Mouse (Mus musculus) effector memory CD4-positive, alpha-beta T cell, adult 5 months (primary cell): ENCODE data around the gene Ndufv2. TPM values are rescaled to one million over a fixed set of nuclear protein-coding genes. Genes with fewer than 3 reads are reported as not detected.

Experiments used
- polyA plus RNA-seq: library from polyadenylated mRNA; unstranded; fragments of 100-300 nt; shearing (Covaris generic); gene quantifications from one replicate; pipeline ENCODE4 v1.2.1, GENCODE M21; 2017

The Ndufv2 gene
- polyA plus RNA-seq, result 122 TPM

DNA sequence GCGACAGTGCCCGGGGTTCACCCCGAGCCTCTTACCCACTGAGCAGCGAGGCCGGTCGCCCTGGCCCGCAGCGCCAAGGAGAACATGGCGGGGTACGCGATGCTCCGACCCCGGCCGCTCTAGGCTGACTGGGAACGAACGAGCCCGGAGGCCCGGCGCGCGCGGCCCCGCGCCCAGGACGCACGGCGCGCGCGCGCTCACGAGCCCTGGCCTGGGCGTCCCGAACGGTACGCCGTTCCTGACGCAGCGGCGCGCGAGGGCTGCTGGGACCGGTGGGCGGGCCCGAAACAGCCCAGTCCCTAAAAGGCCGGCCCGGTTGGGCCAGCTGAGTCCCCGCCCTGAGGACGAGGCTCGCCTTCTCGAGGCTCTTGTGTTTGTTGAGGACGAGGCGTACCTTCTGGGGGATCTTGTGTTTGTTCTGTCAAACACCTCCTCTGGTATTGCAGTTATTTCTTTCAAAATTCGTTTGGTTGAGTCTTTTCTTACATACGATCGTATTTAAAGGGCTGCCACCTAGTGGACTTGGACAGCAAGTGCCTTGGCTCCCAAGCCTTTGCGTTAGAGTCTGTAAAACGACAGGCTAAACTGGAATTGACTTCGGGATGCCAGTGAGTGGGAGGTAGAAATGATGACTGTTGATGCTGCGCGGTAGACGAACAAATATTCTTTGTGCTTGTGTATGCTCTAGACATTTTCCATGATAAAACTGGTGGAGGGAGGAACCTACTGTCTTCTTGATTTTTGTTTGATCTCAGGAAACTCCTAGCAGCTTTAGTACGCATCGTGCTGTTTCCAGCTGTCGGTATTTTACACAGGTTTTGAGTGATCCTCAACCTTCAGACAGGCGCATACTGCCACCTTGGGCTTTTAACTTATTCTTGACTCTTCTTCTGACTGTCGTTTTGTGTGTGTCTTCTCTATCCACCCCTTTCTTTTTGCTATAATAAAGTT lies at the start of gene Ndufv2:
Gene Ndufv2 (minus strand): TSS at position 180 of the 951 bp plus-strand sequence.

DNA sequence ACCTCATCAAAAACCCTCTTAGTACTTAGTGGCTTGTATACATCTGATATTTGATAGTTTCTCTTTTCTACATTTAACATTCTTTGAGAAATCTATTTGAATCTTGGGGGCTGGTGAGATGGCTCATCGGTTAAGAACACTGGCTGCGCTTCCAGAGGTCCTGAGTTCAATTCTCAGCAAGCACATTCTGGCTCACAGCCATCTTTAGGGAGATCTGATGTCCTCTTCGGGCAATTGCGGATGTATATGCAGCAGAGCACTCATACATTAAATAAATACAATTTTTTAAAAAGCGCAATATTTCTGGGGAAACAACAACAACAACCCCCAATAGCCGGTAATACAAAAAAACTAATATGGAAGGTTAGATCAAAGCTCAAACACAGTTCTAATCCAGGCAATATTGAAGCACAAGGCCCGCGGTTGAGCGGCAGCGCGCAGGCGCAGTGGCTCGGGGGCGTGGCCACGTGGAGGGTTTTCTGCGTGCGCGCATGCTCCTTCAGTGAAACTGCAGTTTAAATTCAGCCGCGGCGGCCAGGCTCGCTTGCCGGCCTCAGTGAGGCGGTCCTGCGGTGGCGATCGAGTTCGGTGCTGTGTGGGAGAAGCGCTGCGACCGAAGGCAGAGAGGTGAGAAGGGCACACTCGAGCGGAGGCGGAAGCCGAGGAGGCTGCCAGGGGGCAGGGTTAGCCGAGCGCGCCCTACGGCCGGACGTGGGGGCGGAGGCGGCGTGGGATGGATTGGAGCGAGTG lies 21.9 kb upstream of the Ndufv2 start, which contains the start of gene Ddx11:
Gene Ddx11 (plus strand): TSS at position 455 of the 750 bp plus-strand sequence.

GRCm38 (mm10) chr17:66111402-66111959 lies 10.1 kb upstream of the Ndufv2 start, which contains the start of gene Washc1:
TSS of gene Washc1 (plus strand) at chr17:66111545.

DNA sequence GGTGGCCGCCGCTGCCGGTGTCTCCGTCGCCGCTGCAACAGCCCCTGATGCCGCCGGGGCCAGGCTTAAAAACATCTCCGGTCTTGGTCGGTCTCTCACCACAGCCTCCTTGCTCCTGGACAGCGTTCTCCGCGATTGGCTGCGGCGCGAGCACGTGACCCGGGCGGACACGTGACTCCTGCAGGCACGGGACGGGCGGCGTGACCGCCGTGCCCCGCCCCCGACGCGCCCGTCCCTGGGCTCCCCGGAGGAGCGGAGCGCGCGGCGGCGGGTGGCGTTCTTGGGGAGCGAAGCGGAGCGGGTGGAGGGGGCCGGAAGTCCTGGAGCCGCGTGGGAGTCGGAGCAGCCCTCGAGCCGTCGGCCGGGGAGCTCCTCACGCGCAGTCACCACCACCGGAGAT lies 24.4 kb downstream of the Ndufv2 start, which contains the start of gene Ankrd12:
Gene Ankrd12 (minus strand): TSS at position 156 of the 400 bp plus-strand sequence.

Other genes with a start within 250 kb of the Ndufv2 start
- gene Ralbp1, start 215.8 kb downstream of the Ndufv2 start, polyA plus RNA-seq, result 72.7 TPM
- gene Twsg1, start 150.3 kb downstream of the Ndufv2 start, polyA plus RNA-seq, result 33.1 TPM
- 140 TPM for gene Ankrd12, start 24.5 kb downstream of the Ndufv2 start, polyA plus RNA-seq
- 6.6 TPM for gene Washc1, start 10.0 kb upstream of the Ndufv2 start, polyA plus RNA-seq
- 19.8 TPM for gene Ddx11, start 22.0 kb upstream of the Ndufv2 start, polyA plus RNA-seq